Mouse (Mus musculus): ENCODE measurements around the gene Trim9. TPM values are rescaled to one million over a fixed set of nuclear protein-coding genes. Genes with fewer than 3 reads are reported as not detected.

Trim9 gene
- polyA plus RNA-seq, 1 experiment from 2014 or later: 0.70 TPM

DNA sequence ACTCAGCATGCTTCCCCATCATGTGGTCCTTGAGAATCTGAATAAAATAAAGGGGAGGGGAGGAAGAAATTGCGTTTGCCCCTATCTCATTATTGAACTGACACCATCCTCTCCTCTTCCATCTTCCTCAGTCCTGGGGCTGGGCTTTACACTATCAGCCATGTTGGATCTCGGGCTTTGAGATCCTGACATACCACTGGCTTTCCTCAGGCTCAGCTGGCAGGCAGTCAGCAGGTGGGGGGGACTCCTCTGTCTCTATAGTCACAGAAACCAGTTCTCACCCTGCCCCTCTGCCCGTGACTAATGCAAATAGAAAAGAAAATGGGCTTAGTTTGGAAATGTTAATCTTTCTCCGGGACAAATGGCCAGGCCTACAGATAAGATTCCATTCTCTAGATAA is 15.6 kb upstream of the Trim9 start:
- H3K27ac ChIP-seq (ENCODE audit: low read depth, low read length): no peak overlapping the region
- no peak overlapping the region for H3K4me3 ChIP-seq (ENCODE audit: low read depth, low read length)
- DNase-seq (ENCODE audit: low spot score) (no peak), ATAC-seq (replicated peaks; ENCODE audit: low FRiP score) (no peak)
- H3K9me3 ChIP-seq (ENCODE audit: control insufficient read depth, low read length): no peaks in the 10 kb centered on the region
- no peak overlapping the region for H3K4me2 ChIP-seq
- H3K4me1 ChIP-seq (replicated peaks; ENCODE audit: control insufficient read depth, insufficient read depth, low read length): no peaks in the 10 kb centered on the region
- WGBS: 31% methylated on average over 4 of the region's 4 CpGs
- no peaks in the 10 kb centered on the region for H3K36me3 ChIP-seq (ENCODE audit: control insufficient read depth, insufficient read depth, low read length)
- H3K27me3 ChIP-seq (replicated peaks; ENCODE audit: control insufficient read depth, insufficient read depth, low read length): no peaks in the 10 kb centered on the region
- no peak overlapping the region for H3K9ac ChIP-seq (ENCODE audit: low read depth, low read length)

DNA sequence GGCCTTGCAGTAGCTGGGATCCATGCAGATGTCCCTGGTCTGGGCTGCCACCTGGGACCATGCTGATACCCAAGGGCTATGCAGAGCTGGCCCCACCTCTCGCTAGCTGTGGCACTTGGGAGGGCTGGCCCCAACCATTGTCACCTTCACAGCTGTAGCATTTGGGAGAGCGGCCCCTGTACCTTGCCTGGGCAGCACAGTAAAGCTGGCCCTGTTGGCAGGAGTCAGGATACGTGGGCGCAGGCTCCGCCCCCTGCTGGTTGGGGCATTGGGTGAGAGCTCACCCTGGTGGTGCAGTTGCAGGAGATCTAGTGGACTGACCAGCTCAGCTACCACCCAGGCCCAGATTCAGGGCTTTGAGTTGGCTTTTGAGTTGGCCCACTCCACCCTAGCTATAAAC is 12.9 kb upstream of the Trim9 start:
- no peak overlapping the region for H3K4me3 ChIP-seq (ENCODE audit: low read depth, low read length)
- H3K4me1 ChIP-seq (replicated peaks; ENCODE audit: control insufficient read depth, insufficient read depth, low read length): no peaks in the 10 kb centered on the region
- ATAC-seq (replicated peaks; ENCODE audit: low FRiP score) (no peak), DNase-seq (ENCODE audit: low spot score) (no peak)
- 69% methylated on average over 5 of the region's 5 CpGs for WGBS
- no peaks in the 10 kb centered on the region for H3K36me3 ChIP-seq (ENCODE audit: control insufficient read depth, insufficient read depth, low read length)
- H3K27me3 ChIP-seq (replicated peaks; ENCODE audit: control insufficient read depth, insufficient read depth, low read length): no peaks in the 10 kb centered on the region
- H3K9me3 ChIP-seq (ENCODE audit: control insufficient read depth, low read length): no peaks in the 10 kb centered on the region
- H3K27ac ChIP-seq (ENCODE audit: low read depth, low read length): no peak overlapping the region
- no peak overlapping the region for H3K9ac ChIP-seq (ENCODE audit: low read depth, low read length)
- no peak overlapping the region for H3K4me2 ChIP-seq

DNA sequence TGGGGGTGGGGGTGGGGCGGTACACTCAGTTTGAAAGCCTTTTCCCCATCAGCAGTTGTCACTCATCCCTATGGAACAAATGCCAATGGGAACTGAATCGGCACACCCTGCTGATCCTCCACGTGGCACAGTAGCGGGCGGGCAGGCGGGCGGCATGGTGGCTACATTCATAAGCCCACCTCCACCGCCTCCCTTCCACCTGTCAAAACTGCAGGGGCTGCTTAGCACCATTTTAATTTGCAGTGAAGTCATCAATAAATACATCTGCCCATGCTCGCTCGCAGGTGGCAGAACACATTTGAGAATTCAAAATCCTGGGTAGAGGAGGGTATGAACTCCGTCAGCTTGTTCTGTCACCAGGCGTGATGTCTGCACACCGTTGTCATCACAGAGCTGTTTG is 12.0 kb upstream of the Trim9 start:
- DNase-seq (ENCODE audit: low spot score): no peak
- WGBS: 80% methylated on average over 13 of the region's 13 CpGs
- H3K36me3 ChIP-seq (ENCODE audit: control insufficient read depth, insufficient read depth, low read length): no peaks in the 10 kb centered on the region
- no peak overlapping the region for H3K27ac ChIP-seq (ENCODE audit: low read depth, low read length)
- no peaks in the 10 kb centered on the region for H3K27me3 ChIP-seq (replicated peaks; ENCODE audit: control insufficient read depth, insufficient read depth, low read length)
- no peaks in the 10 kb centered on the region for H3K4me1 ChIP-seq (replicated peaks; ENCODE audit: control insufficient read depth, insufficient read depth, low read length)
- no peak overlapping the region for H3K4me3 ChIP-seq (ENCODE audit: low read depth, low read length)
- H3K9ac ChIP-seq (ENCODE audit: low read depth, low read length): no peak overlapping the region
- H3K9me3 ChIP-seq (ENCODE audit: control insufficient read depth, low read length): no peaks in the 10 kb centered on the region
- H3K4me2 ChIP-seq: no peak overlapping the region
- ATAC-seq (replicated peaks; ENCODE audit: low FRiP score): no peak

DNA sequence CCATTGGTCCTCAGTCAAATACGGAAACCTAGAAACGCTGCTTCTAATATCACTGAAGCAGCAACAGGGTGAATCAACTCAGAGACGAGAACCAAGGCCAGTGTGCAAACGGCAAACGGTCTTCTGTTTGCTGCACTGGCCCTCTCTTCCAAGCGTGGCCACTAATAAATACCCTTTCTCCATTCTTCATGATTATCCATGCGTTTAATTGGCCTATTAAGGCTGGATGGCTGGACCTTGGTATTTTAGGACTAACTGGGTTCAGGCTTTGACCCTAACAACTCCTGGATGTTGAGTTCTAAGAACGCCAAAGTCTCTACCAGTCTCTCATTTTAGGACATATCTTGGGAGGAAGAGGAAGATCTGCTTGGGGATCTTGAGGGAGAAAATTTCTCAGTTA is 7.5 kb upstream of the Trim9 start:
- no peaks in the 10 kb centered on the region; the same call in 1 of the 2 replicates for H3K27me3 ChIP-seq (replicated peaks; ENCODE audit: control insufficient read depth, insufficient read depth, low read length)

DNA sequence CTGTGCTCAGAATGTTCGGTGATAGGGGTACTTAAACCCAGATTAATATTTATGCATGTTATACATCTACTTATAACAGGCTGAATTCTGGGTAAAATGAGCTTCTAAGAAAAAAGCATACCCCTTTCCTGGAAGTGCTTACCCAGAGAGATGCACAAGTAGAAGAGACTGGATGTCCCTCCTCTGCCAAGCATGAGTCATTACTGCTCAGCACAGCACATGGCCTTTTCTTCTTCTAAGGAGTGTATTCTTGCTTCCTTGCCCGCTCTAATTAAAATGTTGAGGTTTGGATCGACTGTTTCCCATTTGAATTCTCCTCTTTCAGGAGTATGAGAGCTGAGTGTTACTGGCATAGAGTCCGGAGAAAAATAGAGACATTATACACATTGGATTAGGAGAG is 3.1 kb upstream of the Trim9 start:
- Histone ChIP-seq H3K36me3 (ENCODE audit: control insufficient read depth, insufficient read depth, low read length) (no peaks in the 10 kb centered on the region), H3K4me1 (replicated peaks; ENCODE audit: control insufficient read depth, insufficient read depth, low read length) (peaks cover 12% of the 10 kb centered on the region; the same call in 1 of the 2 replicates), H3K9me3 (ENCODE audit: control insufficient read depth, low read length) (no peaks in the 10 kb centered on the region), H3K9ac (ENCODE audit: low read depth, low read length) (no peak overlapping the region), H3K27me3 (replicated peaks; ENCODE audit: control insufficient read depth, insufficient read depth, low read length) (peaks cover 31% of the 10 kb centered on the region), H3K4me3 (ENCODE audit: low read depth, low read length) (no peak overlapping the region), H3K4me2 (no peak overlapping the region), H3K27ac (ENCODE audit: low read depth, low read length) (no peak overlapping the region)
- no peak for DNase-seq (ENCODE audit: low spot score)
- 77% methylated on average over 4 of the region's 4 CpGs for WGBS
- ATAC-seq (replicated peaks; ENCODE audit: low FRiP score): no peak

More for the DNA sequence above, 7.5 kb upstream of the Trim9 start:
- Histone ChIP-seq H3K9me3 (ENCODE audit: control insufficient read depth, low read length) (no peaks in the 10 kb centered on the region), H3K4me2 (no peak overlapping the region), H3K36me3 (ENCODE audit: control insufficient read depth, insufficient read depth, low read length) (no peaks in the 10 kb centered on the region), H3K4me1 (replicated peaks; ENCODE audit: control insufficient read depth, insufficient read depth, low read length) (no peaks in the 10 kb centered on the region), H3K4me3 (ENCODE audit: low read depth, low read length) (no peak overlapping the region), H3K27ac (ENCODE audit: low read depth, low read length) (no peak overlapping the region), H3K9ac (ENCODE audit: low read depth, low read length) (no peak overlapping the region)
- WGBS: 84% methylated on average over 8 of the region's 8 CpGs
- DNase-seq (ENCODE audit: low spot score) (no peak), ATAC-seq (replicated peaks; ENCODE audit: low FRiP score) (no peak)

DNA sequence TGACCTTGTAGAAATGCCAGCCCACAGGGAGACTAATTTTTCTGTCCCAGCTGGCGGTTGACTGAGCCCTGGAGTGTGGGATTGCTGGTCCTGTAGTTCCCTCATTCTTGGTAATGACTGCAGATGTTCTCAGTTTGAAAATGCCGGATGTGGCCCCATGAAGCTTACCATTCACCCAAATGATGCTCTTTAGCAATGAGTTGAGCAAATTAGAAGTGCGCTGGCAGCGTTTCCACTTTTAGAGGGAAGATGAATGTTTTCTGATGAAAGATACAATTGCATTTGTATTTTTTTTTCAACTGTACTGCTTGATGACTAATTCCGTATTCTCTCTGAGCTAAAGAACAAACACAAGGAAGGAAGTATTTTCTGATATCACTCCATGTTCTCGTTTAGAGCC is 2.4 kb upstream of the Trim9 start:
- DNase-seq (ENCODE audit: low spot score): no peak
- H3K36me3 ChIP-seq (ENCODE audit: control insufficient read depth, insufficient read depth, low read length): no peaks in the 10 kb centered on the region
- H3K4me1 ChIP-seq (replicated peaks; ENCODE audit: control insufficient read depth, insufficient read depth, low read length): peaks cover 12% of the 10 kb centered on the region; the same call in 1 of the 2 replicates
- H3K9ac ChIP-seq (ENCODE audit: low read depth, low read length): no peak overlapping the region
- no peak for ATAC-seq (replicated peaks; ENCODE audit: low FRiP score)
- no peak overlapping the region for H3K4me2 ChIP-seq
- 83% methylated on average over 6 of the region's 6 CpGs for WGBS
- H3K9me3 ChIP-seq (ENCODE audit: control insufficient read depth, low read length): no peaks in the 10 kb centered on the region
- no peak overlapping the region for H3K27ac ChIP-seq (ENCODE audit: low read depth, low read length)
- H3K4me3 ChIP-seq (ENCODE audit: low read depth, low read length): no peak overlapping the region
- H3K27me3 ChIP-seq (replicated peaks; ENCODE audit: control insufficient read depth, insufficient read depth, low read length): peaks cover 38% of the 10 kb centered on the region

DNA sequence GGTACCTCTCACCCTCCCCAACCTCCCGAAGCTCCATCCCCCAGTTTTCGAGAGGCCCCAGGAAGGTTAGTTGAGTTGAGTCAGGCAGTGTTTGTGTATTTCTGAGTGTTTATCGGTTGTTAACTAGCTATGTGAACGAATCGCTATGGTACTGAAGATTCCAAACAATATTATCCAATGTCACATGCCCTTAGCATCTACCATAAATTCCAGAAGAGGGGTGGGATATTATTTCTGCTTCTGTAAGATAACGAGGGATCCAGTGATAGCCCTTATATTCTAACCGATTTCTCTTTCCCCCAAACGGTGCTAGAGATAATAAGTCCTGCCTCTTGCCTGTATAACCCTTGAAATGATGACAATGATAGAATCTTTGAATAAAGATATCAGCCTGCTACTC is 612 bp upstream of the Trim9 start:
- Histone ChIP-seq H3K36me3 (ENCODE audit: control insufficient read depth, insufficient read depth, low read length) (no peaks in the 10 kb centered on the region), H3K4me1 (replicated peaks; ENCODE audit: control insufficient read depth, insufficient read depth, low read length) (peaks cover 12% of the 10 kb centered on the region; the same call in 1 of the 2 replicates), H3K4me3 (ENCODE audit: low read depth, low read length) (peak overlapping the region; percentile 57), H3K9ac (ENCODE audit: low read depth, low read length) (no peak overlapping the region), H3K27me3 (replicated peaks; ENCODE audit: control insufficient read depth, insufficient read depth, low read length) (peaks cover 40% of the 10 kb centered on the region), H3K9me3 (ENCODE audit: control insufficient read depth, low read length) (no peaks in the 10 kb centered on the region), H3K4me2 (peak overlapping the region; percentile 87), H3K27ac (ENCODE audit: low read depth, low read length) (no peak overlapping the region)
- DNase-seq (ENCODE audit: low spot score) (no peak), ATAC-seq (replicated peaks; ENCODE audit: low FRiP score) (no peak)
- WGBS: 19% methylated on average over 8 of the region's 8 CpGs

DNA sequence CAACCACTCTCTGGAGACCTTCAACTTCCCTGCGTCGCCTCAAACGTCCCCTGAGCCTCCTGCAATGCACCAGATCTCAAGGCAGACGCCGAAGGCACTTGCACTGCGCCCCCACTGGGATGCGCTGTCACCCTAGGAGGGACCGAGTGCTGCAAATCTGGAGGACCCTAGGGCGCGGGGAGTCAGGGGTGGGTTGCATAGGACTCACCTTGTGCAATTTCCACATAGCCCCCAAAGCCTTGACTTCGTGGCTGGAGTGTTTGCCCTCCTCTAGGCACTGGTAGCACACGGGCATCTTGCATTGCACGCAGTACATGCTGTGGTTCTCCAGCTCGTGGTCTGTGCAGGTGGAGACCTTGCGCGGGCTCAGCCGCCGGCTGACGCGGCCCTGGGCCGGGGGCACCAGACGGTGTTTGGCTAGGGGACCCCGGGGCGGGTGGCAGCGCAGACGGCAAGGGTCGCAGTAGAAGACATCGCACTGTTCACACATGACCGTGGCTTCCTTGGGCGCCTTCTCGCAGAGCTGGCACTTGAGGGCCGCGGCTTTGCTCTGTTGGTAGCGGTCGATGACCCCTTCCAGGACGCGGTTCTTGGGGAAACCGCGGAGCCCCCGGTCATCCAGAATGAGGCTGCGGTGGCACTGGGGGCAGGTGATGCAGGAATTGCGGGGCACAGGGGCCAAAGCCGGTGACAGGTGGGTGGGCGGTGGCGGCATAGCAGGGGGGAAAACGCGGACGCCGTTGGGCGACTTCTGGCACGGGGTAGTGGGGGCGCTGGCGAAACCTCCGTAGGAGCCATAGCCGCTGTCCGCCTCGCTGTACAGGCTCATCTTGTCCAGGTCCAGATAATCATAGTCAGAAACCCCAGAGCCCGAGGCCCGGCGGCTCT is 1.0 kb downstream of the Trim9 start:
- H3K27ac ChIP-seq (ENCODE audit: low read depth, low read length): no peak overlapping the region
- H3K4me1 ChIP-seq (replicated peaks; ENCODE audit: control insufficient read depth, insufficient read depth, low read length): peaks cover 12% of the 10 kb centered on the region; the same call in 1 of the 2 replicates
- WGBS: 2% methylated on average over 60 of the region's 60 CpGs
- H3K36me3 ChIP-seq (ENCODE audit: control insufficient read depth, insufficient read depth, low read length): no peaks in the 10 kb centered on the region
- peaks cover 40% of the 10 kb centered on the region for H3K27me3 ChIP-seq (replicated peaks; ENCODE audit: control insufficient read depth, insufficient read depth, low read length)
- peak overlapping the region; percentile 87 for H3K4me2 ChIP-seq
- DNase-seq (ENCODE audit: low spot score) (peak; percentile 32), ATAC-seq (replicated peaks; ENCODE audit: low FRiP score) (peak; percentile 7; the same call in 1 of the 2 replicates)
- H3K4me3 ChIP-seq (ENCODE audit: low read depth, low read length): peak overlapping the region; percentile 57
- no peaks in the 10 kb centered on the region for H3K9me3 ChIP-seq (ENCODE audit: control insufficient read depth, low read length)
- H3K9ac ChIP-seq (ENCODE audit: low read depth, low read length): no peak overlapping the region
